Mouse (Mus musculus): ENCODE results near the gene Zfp965. TPM values are rescaled to one million over a fixed set of nuclear protein-coding genes. Genes with fewer than 3 reads are reported as not detected.
"Not testable (repeated sequence)": the region's sequence is repeated elsewhere in the genome, so short reads cannot be mapped to it uniquely, and the experiment has no call there.

The Zfp965 gene
- polyA plus RNA-seq (2015; fragmentation: Nextera tagmentation; extraction: Ambion mirVana), result 1.5 and 8.5 TPM in 2 replicates

DNA sequence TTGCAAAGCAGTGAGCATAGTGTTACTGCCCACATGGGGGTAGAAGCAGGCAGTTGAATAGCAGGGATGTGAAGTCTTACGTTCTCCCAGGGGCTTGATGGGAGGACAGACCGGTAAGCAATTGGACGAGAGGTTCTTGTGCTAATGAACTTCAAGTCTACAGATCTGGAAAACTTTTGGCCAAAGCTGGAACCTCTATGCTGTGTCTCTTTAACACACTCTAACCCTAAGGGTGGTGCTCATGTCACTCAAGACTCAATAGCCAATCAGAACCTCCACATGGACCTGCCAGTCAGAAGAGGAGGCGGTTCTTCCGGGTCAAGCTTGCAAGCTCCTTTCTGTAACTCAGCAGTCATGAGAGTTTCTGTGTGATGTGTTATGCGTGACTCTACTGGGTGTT lies at the start of gene Zfp965:
Gene Zfp965, plus strand, starts transcription at position 301 of the 400 bp plus-strand sequence.
- not testable (repeated sequence) for DNase-seq (ENCODE audit: low spot score)

DNA sequence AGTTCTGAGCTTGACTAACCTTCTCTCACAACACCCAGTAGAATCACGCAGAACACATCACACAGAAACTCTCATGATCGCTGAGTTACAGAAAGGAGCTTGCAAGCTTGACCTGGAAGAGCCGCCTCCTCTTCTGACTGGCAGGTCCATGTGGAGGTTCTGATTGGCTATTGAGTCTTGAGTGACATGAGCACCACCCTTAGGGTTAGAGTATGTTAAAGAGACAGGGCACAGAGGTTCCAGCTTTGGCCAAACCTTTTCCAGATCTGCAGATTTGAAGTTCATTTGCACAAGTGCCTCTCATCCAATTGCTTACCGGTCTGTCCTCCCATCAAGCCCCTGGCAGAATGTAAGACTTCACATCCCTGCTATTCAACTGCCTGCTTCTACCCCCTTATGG lies 34.1 kb upstream of the Zfp965 start, which contains the start of gene Gm4724:
Gene Gm4724, minus strand, starts transcription at position 101 of the 400 bp plus-strand sequence.
- not testable (repeated sequence) for DNase-seq (ENCODE audit: low spot score)

Other genes with a start within 250 kb of the Zfp965 start
- not detected in 2 replicates for gene Gm14440, start 194.9 kb upstream of the Zfp965 start, polyA plus RNA-seq (2015; fragmentation: Nextera tagmentation; extraction: Ambion mirVana)
- 9.6 and 10.5 TPM in 2 replicates for gene Gm4631, start 131.8 kb upstream of the Zfp965 start, polyA plus RNA-seq (2015; fragmentation: Nextera tagmentation; extraction: Ambion mirVana)
- gene Zfp968, start 97.5 kb upstream of the Zfp965 start, polyA plus RNA-seq (2015; fragmentation: Nextera tagmentation; extraction: Ambion mirVana), result 5.6 and 6.8 TPM in 2 replicates
- gene Gm4724, start 34.2 kb upstream of the Zfp965 start, polyA plus RNA-seq (2015; fragmentation: Nextera tagmentation; extraction: Ambion mirVana), result 13.3 and 14.4 TPM in 2 replicates
- gene Gm11007, start 174.0 kb downstream of the Zfp965 start, polyA plus RNA-seq (2015; fragmentation: Nextera tagmentation; extraction: Ambion mirVana), result not detected in 2 replicates
- gene Zfp969, start 233.7 kb downstream of the Zfp965 start, polyA plus RNA-seq (2015; fragmentation: Nextera tagmentation; extraction: Ambion mirVana), result 26.2 and 32.8 TPM in 2 replicates

Measured in thymus, postnatal 0 days (tissue).